Mouse (Mus musculus): Measurements from ENCODE around the gene Jup. TPM values are rescaled to one million over a fixed set of nuclear protein-coding genes. Genes with fewer than 3 reads are reported as not detected.
"Not testable (repeated sequence)": the region's sequence is repeated elsewhere in the genome, so short reads cannot be mapped to it uniquely, and the experiment has no call there.

The Jup gene
- polyA plus RNA-seq, 1 experiment from 2014 or later, result 165 TPM

DNA sequence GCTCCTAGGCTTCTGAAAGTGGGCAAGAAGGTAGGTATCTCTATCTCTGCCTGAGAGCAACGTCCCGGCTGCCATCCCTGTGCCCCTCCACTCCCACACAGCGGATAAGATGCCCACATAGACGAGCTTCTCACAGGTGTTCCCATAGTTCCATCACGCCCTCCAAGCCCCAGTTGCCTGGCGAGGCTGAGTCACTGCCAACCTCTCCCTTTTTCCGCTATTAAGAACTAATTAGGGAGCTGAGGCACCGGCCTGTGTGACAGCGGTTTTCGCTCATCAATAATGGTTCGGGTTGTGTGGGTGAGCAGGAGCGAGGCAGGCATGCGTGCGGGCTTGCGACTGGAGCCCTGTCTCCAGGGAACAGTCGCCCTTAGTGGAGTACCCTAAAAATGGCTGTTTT is 67.3 kb downstream of the Jup start:
- Histone ChIP-seq H3K9me3 (ENCODE audit: control insufficient read depth, low read length) (no peaks in the 10 kb centered on the region), H3K4me1 (ENCODE audit: control insufficient read depth, insufficient read depth, low read length) (no peaks in the 10 kb centered on the region), H3K4me2 (ENCODE audit: low read depth, low read length) (no peak overlapping the region), H3K27ac (ENCODE audit: low read length) (no peak overlapping the region), H3K27me3 (replicated peaks; ENCODE audit: control insufficient read depth, insufficient read depth, low read length) (no peaks in the 10 kb centered on the region), H3K36me3 (ENCODE audit: control insufficient read depth, insufficient read depth, low read length) (no peaks in the 10 kb centered on the region), H3K9ac (ENCODE audit: low read depth, low read length) (no peak overlapping the region), H3K4me3 (ENCODE audit: low read length) (no peak overlapping the region)
- ATAC-seq, result no peak
- WGBS, result 57% methylated on average over 16 of the region's 16 CpGs

GRCm38 (mm10) chr11:100327761-100328160 is 69.8 kb downstream of the Jup start:
- no peak for ATAC-seq
- Histone ChIP-seq H3K36me3 (ENCODE audit: control insufficient read depth, insufficient read depth, low read length) (no peaks in the 10 kb centered on the region; the same call in 1 of the 2 replicates), H3K4me1 (ENCODE audit: control insufficient read depth, insufficient read depth, low read length) (no peaks in the 10 kb centered on the region), H3K9ac (ENCODE audit: low read depth, low read length) (no peak overlapping the region), H3K4me2 (ENCODE audit: low read depth, low read length) (no peak overlapping the region), H3K9me3 (ENCODE audit: control insufficient read depth, low read length) (no peaks in the 10 kb centered on the region), H3K27me3 (replicated peaks; ENCODE audit: control insufficient read depth, insufficient read depth, low read length) (no peaks in the 10 kb centered on the region), H3K27ac (ENCODE audit: low read length) (no peak overlapping the region), H3K4me3 (ENCODE audit: low read length) (no peak overlapping the region)
- WGBS, result 81% methylated on average over 6 of the region's 6 CpGs

GRCm38 (mm10) chr11:100327316-100327715 is 70.2 kb downstream of the Jup start:
- Histone ChIP-seq H3K27me3 (replicated peaks; ENCODE audit: control insufficient read depth, insufficient read depth, low read length) (no peaks in the 10 kb centered on the region), H3K9ac (ENCODE audit: low read depth, low read length) (no peak overlapping the region), H3K9me3 (ENCODE audit: control insufficient read depth, low read length) (no peaks in the 10 kb centered on the region), H3K4me2 (ENCODE audit: low read depth, low read length) (no peak overlapping the region), H3K27ac (ENCODE audit: low read length) (no peak overlapping the region), H3K4me1 (ENCODE audit: control insufficient read depth, insufficient read depth, low read length) (peaks cover 3% of the 10 kb centered on the region; the same call in 1 of the 2 replicates), H3K36me3 (ENCODE audit: control insufficient read depth, insufficient read depth, low read length) (no peaks in the 10 kb centered on the region; the same call in 1 of the 2 replicates), H3K4me3 (ENCODE audit: low read length) (no peak overlapping the region)
- WGBS, result 71% methylated on average over 11 of the region's 11 CpGs
- no peak for ATAC-seq

DNA sequence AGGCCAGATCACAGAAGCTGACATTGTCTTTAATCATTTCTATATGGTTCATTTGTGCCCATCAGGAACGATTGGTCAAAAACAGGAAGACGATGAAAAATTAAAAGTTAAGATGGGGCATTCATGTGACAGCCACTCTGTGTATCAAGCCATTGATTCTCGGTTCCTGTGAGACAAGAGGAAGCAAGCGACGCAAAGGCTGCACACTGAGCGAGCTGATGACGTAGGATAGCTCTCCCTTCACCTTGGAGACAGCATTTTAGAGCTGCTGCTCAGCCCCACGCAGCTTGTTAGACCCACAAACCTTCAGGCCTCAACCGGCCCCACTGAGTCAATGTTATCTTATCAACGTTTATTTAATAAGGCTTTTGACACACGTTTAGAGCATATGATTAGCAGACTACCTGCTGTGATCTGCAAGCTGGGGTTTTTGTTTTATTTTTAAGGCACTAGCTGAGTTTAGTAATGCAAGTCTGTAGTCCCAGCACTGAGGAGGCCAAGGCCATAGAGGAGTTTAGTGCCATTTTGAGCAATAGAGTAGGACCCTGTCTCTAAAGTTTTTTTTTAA is 72.4 kb downstream of the Jup start:
- Histone ChIP-seq H3K36me3 (ENCODE audit: control insufficient read depth, insufficient read depth, low read length) (peaks cover 6% of the 10 kb centered on the region; the same call in 1 of the 2 replicates), H3K9ac (ENCODE audit: low read depth, low read length) (no peak overlapping the region), H3K27me3 (replicated peaks; ENCODE audit: control insufficient read depth, insufficient read depth, low read length) (no peaks in the 10 kb centered on the region), H3K4me3 (ENCODE audit: low read length) (no peak overlapping the region), H3K4me1 (ENCODE audit: control insufficient read depth, insufficient read depth, low read length) (peaks cover 10% of the 10 kb centered on the region; the same call in 1 of the 2 replicates), H3K27ac (ENCODE audit: low read length) (no peak overlapping the region), H3K4me2 (ENCODE audit: low read depth, low read length) (no peak overlapping the region), H3K9me3 (ENCODE audit: control insufficient read depth, low read length) (no peaks in the 10 kb centered on the region)
- 63% methylated on average over 11 of the region's 11 CpGs for WGBS
- no peak for ATAC-seq

GRCm38 (mm10) chr11:100323578-100323977 is 74.0 kb downstream of the Jup start:
- no peak overlapping the region for H3K9ac ChIP-seq (ENCODE audit: low read depth, low read length)

GRCm38 (mm10) chr11:100322591-100323258 is 74.8 kb downstream of the Jup start:
- H3K4me2 ChIP-seq (ENCODE audit: low read depth, low read length), result 0 out of 2 replicates have a peak overlapping the region, but pooled peaks have one; percentile 5
- H3K27ac ChIP-seq (ENCODE audit: low read length), result peak overlapping the region; percentile 60
- 69% methylated on average over 3 of the region's 3 CpGs for WGBS
- H3K4me3 ChIP-seq (ENCODE audit: low read length), result 0 out of 2 replicates have a peak overlapping the region, but pooled peaks have one; percentile 4
- no peaks in the 10 kb centered on the region for H3K9me3 ChIP-seq (ENCODE audit: control insufficient read depth, low read length)
- no peaks in the 10 kb centered on the region for H3K27me3 ChIP-seq (replicated peaks; ENCODE audit: control insufficient read depth, insufficient read depth, low read length)
- peaks cover 12% of the 10 kb centered on the region; the same call in 1 of the 2 replicates for H3K4me1 ChIP-seq (ENCODE audit: control insufficient read depth, insufficient read depth, low read length)
- H3K36me3 ChIP-seq (ENCODE audit: control insufficient read depth, insufficient read depth, low read length), result peaks cover 6% of the 10 kb centered on the region; the same call in 1 of the 2 replicates
- ATAC-seq, result no peak
- 0 out of 2 replicates have a peak overlapping the region, but pooled peaks have one; percentile 30 for H3K9ac ChIP-seq (ENCODE audit: low read depth, low read length)

More at GRCm38 (mm10) chr11:100323578-100323977, 74.0 kb downstream of the Jup start:
- no peak overlapping the region for H3K4me3 ChIP-seq (ENCODE audit: low read length)
- no peaks in the 10 kb centered on the region for H3K9me3 ChIP-seq (ENCODE audit: control insufficient read depth, low read length)
- no peak for ATAC-seq
- H3K4me2 ChIP-seq (ENCODE audit: low read depth, low read length), result no peak overlapping the region
- no peak overlapping the region for H3K27ac ChIP-seq (ENCODE audit: low read length)
- H3K27me3 ChIP-seq (replicated peaks; ENCODE audit: control insufficient read depth, insufficient read depth, low read length), result no peaks in the 10 kb centered on the region
- peaks cover 12% of the 10 kb centered on the region; the same call in 1 of the 2 replicates for H3K4me1 ChIP-seq (ENCODE audit: control insufficient read depth, insufficient read depth, low read length)
- WGBS, result 24% methylated on average over 3 of the region's 3 CpGs
- H3K36me3 ChIP-seq (ENCODE audit: control insufficient read depth, insufficient read depth, low read length), result peaks cover 6% of the 10 kb centered on the region; the same call in 1 of the 2 replicates

GRCm38 (mm10) chr11:100321479-100322305 is 75.9 kb downstream of the Jup start:
- H3K4me3 ChIP-seq (ENCODE audit: low read length), result 0 out of 2 replicates have a peak overlapping the region, but pooled peaks have one; percentile 4
- not testable (repeated sequence) for H3K9me3 ChIP-seq (ENCODE audit: control insufficient read depth, low read length); ATAC-seq; H3K36me3 ChIP-seq (ENCODE audit: control insufficient read depth, insufficient read depth, low read length); H3K27me3 ChIP-seq (replicated peaks; ENCODE audit: control insufficient read depth, insufficient read depth, low read length)
- peak overlapping the region; percentile 25 for H3K4me2 ChIP-seq (ENCODE audit: low read depth, low read length)
- 75% methylated on average over 7 of the region's 7 CpGs for WGBS
- H3K4me1 ChIP-seq (ENCODE audit: control insufficient read depth, insufficient read depth, low read length), result peaks cover 12% of the 10 kb centered on the region; the same call in 1 of the 2 replicates
- H3K9ac ChIP-seq (ENCODE audit: low read depth, low read length), result 0 out of 2 replicates have a peak overlapping the region, but pooled peaks have one; percentile 30
- H3K27ac ChIP-seq (ENCODE audit: low read length), result peak overlapping the region; percentile 60; the same call in 1 of the 2 replicates

DNA sequence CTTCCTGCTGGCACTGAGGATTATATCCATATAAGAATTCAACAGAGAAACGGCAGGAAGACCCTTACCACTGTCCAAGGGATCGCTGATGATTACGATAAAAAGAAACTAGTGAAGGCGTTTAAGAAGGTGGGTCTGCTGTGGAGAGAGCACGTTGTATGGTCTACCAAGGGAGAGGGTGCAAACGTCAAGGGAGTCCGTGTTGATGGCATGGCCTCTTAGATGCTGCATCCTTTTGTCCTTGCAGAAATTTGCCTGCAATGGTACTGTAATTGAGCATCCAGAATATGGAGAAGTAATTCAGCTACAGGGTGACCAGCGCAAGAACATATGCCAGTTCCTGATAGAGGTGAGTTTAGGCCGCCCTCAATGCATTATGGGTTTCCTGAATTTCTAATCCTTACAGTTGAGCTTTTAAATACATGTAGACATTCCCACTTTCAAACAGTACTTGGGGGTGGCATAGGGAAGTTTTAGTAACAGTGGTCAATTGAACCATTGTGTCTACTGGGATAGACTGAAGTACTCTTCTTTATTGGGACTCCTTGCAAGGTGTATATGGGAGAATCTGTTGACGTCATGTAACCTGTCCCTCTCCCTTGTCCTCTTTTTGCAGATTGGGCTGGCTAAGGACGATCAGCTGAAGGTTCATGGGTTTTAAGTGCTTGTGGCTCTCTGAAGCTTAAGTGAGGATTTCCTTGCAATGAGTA is 76.7 kb downstream of the Jup start:
- H3K4me3 ChIP-seq (ENCODE audit: low read length), result peak overlapping the region; percentile 74
- H3K36me3 ChIP-seq (ENCODE audit: control insufficient read depth, insufficient read depth, low read length); H3K27me3 ChIP-seq (replicated peaks; ENCODE audit: control insufficient read depth, insufficient read depth, low read length); H3K9me3 ChIP-seq (ENCODE audit: control insufficient read depth, low read length): not testable (repeated sequence)
- H3K27ac ChIP-seq (ENCODE audit: low read length), result peak overlapping the region; percentile 82
- H3K4me1 ChIP-seq (ENCODE audit: control insufficient read depth, insufficient read depth, low read length), result peaks cover 12% of the 10 kb centered on the region; the same call in 1 of the 2 replicates
- H3K9ac ChIP-seq (ENCODE audit: low read depth, low read length), result peak overlapping the region; percentile 94
- 17% methylated on average over 11 of the region's 11 CpGs for WGBS
- peak overlapping the region; percentile 71 for H3K4me2 ChIP-seq (ENCODE audit: low read depth, low read length)
- ATAC-seq, result peak; percentile 4; the same call in 1 of the 2 replicates

Data from intestine, embryonic 16.5 days (tissue).